Mouse (Mus musculus) ZHBTc4 (cell line): ENCODE data around the gene Traip.

ENCODE experiments used
- DNase-seq: peaks from one replicate; pipeline ENCODE4 v3.0.0-alpha.2; 2011; ENCODE audit warnings: low read depth, low spot score

The Traip gene

GRCm38 (mm10) chr9:107934146-107934545, 15.8 kb upstream of the Traip start:
- DNase-seq, result no peak

GRCm38 (mm10) chr9:107935374-107935773, 14.6 kb upstream of the Traip start, which contains the start of gene Camkv:
Camkv (plus strand) TSS chr9:107935674.
- DNase-seq, result no peak

- peak; percentile 81 for DNase-seq
Observed at GRCm38 (mm10) chr9:107935790-107936214, 14.1 kb upstream of the Traip start.

- no peak for DNase-seq
Observed at GRCm38 (mm10) chr9:107936215-107936822, 13.6 kb upstream of the Traip start.

- no peak for DNase-seq
Observed at GRCm38 (mm10) chr9:107936831-107937230, 13.1 kb upstream of the Traip start.

- DNase-seq, result no peak
Observed at GRCm38 (mm10) chr9:107947241-107948194, 2.4 kb upstream of the Traip start.

GRCm38 (mm10) chr9:107949184-107949921, 583 bp upstream of the Traip start:
- no peak for DNase-seq

GRCm38 (mm10) chr9:107950460-107951355, 772 bp downstream of the Traip start:
- DNase-seq, result peak; percentile 97

- DNase-seq, result no peak
Observed at GRCm38 (mm10) chr9:107955613-107956289, 5.8 kb downstream of the Traip start.

- peak; percentile 87 for DNase-seq
Observed at GRCm38 (mm10) chr9:107957141-107957540, 7.2 kb downstream of the Traip start.

- DNase-seq, result no peak
Observed at GRCm38 (mm10) chr9:107959896-107960295, 10.0 kb downstream of the Traip start.

GRCm38 (mm10) chr9:107960928-107961327, 11.0 kb downstream of the Traip start:
- peak; percentile 71 for DNase-seq

- peak; percentile 92 for DNase-seq
Observed at GRCm38 (mm10) chr9:107961351-107961762, 11.4 kb downstream of the Traip start.

- peak; percentile 67 for DNase-seq
Observed at GRCm38 (mm10) chr9:107961881-107962280, 11.9 kb downstream of the Traip start.

- no peak for DNase-seq
Observed at GRCm38 (mm10) chr9:107962916-107963315, 13.0 kb downstream of the Traip start.

- DNase-seq, result peak; percentile 87
Observed at GRCm38 (mm10) chr9:107963700-107964099, 13.8 kb downstream of the Traip start.

- no peak for DNase-seq
Observed at GRCm38 (mm10) chr9:107964681-107965080, 14.7 kb downstream of the Traip start.

- no peak for DNase-seq
Observed at GRCm38 (mm10) chr9:107966676-107967075, 16.7 kb downstream of the Traip start.

GRCm38 (mm10) chr9:107967437-107967836, 17.5 kb downstream of the Traip start:
- no peak for DNase-seq

- DNase-seq, result no peak
Observed at GRCm38 (mm10) chr9:107968531-107968930, 18.6 kb downstream of the Traip start.
